Mouse (Mus musculus) 416B (cell line): ENCODE results near the gene Fas.

Experiments
- DNase-seq: peaks from one replicate; pipeline ENCODE4 v3.0.0; 2011; ENCODE audit warnings: low read depth

Gene Fas

DNA sequence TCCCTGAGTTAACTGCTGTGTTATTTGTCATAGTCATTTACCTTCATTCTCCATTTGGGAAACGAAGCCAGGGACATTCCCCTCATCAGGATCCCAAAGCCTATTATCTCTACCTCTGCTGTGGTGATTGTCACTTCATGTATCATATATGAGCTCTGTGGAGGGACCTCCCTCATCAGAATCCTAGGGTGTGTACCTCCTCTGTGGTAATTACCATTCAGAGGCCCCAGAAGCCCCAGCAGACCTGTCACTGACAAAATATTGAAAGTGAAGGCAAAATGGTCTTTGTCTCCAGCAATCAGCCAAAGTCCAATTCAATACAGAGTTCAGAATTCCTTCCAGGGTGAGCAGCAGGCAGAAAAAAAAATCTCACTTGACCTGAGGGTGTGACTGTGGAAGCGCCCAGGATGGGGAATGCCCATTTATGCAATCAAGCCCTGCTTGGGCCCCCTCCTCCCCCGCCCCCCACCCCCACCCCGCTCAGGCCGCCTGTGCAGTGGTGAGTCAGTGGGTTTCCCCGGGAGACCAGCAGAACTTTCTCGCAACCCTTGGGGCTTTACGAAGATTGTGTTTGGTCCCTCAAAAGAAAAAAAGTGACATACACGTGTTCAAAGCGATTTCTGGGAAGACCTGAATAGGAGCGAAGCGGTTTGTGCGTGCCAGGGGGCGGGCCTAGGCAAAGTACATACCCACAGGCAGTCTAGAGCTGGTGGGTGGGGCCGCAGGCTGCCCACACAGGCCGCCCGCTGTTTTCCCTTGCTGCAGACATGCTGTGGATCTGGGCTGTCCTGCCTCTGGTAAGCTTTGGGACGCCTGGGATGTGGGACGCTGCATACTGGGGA is at the start of gene Fas:
Gene Fas, plus strand, starts transcription at position 719 of the 842 bp plus-strand sequence.
- DNase-seq: no peak

DNA sequence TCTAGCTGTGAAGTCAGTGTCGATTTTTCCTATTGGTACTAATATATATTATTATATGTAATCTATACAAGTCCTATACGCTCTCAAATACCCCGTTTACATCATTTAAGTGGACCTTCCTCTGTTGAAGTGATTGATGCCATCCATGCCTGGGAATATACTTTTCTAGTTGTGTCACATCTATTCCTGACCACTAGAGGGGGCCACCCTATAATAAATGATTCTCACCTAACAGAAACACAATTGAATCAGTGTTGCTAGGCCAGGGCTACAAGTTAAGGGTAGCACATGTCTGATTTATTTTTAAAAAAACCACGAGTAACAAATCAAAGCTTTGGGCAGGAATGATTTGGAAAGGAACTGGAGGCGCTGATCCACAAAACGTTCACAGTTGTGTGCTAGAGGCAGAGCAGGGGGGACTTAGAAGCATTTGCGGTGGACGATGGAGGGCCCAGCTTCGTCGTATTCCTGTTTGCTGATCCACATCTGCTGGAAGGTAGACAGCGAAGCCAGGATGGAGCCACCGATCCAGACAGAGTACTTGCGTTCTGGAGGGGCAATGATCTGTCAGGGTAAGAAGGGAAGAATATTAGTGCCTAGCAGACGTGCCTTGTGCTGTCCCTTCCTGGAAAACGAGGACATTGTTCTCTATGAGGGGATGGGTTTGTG is 49.1 kb upstream of the Fas start:
- peak; percentile 45 for DNase-seq

DNA sequence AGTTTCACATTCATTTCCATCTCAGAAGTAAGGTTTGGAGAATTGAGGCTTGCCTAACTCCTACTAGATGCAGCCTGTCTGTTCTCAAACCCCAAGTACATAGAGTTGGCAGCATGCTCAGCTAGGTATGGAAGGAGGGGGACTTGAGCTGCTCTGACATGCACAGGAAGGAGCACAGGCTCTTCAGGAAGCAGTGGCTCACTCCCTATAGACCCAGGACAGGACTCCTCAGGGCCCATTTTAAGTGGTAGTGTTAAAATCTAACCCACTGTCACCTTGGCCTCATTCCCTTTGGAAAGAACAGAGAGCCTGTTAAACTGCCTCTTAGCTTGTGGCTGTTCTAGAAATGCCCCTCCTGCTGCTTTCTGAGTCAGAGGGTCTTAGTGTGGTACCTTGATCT is 47.5 kb upstream of the Fas start:
- no peak for DNase-seq

DNA sequence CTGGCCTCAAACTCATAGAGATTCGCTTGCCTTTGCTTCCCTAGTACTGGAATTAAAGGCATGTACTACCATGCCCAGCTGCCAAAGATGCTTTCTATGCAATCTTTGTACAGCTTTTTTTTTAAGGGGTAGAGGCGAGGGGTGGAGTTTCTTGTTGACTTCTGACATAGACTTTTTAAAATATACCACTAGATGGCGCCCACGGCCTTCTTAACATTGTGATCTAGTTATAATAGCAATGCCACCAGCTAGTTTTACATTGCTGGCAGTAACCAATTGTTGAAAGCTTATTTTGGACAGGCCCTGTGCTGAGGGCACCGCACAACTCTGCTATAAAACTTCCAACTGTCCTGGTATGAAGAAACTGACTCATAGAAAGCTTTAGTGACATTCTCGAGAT is 46.4 kb upstream of the Fas start:
- peak; percentile 85 for DNase-seq

DNA sequence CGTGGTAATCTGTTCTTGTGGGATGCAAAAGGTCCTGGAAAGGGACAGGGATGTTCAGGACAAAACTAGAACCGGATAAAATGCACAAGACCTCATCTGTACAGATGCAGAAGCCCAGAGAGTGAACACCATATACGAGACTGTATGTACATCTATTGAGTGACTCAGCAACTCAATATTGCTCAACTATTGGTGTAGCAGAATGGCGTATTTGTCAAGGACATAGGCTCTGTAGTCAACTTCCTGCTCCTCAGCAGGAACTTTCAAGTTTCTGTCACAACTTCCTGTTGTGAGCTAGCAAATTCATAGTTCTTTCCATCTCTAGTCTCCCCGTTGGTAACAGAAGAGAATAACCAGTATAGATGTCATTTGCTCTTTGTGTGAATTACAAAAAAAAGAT is 41.9 kb upstream of the Fas start:
- peak; percentile 89 for DNase-seq

DNA sequence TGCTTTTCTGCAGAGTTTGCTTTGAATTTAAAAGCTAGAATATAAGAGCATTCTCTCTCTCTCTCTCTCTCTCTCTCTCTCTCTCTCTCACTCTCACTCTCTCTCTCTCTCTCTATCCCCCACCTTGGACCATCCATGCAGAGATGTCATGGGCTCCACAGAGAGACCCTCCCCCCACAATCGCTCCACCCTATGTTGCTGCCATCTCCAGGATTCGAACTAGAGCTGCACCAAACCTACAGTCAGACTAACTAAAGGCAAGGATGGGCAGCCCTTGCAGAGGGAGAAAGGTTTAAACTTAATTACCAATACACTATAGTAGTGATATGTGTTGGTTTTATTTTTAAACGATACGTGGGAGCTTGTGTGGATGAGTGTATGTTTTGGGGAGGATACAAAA is 39.8 kb upstream of the Fas start:
- DNase-seq: no peak

DNA sequence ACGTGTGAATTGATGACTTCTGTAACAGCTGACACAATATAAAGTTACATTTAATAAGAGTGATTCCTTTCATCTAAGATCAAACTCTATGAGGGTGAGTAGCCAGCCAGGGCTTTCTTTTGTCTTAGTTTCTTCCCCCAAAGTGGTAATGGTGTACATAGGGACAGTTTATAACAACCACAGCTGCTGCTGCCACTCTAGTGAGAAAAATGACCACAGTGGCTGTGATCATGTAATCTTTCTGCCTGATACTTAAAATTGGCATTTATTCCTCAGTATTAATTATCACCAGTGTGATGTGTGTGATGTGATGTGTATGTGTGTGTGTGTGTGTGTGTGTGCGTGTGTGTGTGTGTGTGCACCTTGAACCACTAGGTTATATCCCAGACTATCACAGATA is 38.6 kb upstream of the Fas start:
- DNase-seq: no peak

DNA sequence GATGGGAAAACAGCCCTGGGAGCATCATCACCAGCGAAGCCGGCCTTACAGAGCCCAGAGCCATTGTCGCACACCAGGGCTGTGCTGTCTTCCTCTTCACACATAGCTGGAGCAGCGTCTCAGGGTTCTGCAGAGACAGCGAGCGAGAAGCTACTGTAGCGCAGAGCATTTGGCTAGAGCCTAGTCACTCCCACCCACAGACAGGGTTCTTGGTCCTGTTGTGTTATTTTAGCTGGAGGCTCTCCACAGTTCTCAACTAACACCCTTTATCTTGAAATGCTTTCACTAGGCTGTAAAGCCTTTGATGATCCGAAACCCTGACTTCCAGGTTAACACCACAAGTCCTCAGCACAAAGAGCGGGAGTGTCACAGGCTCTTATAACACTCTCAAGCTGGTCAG is 38.0 kb upstream of the Fas start:
- no peak for DNase-seq

DNA sequence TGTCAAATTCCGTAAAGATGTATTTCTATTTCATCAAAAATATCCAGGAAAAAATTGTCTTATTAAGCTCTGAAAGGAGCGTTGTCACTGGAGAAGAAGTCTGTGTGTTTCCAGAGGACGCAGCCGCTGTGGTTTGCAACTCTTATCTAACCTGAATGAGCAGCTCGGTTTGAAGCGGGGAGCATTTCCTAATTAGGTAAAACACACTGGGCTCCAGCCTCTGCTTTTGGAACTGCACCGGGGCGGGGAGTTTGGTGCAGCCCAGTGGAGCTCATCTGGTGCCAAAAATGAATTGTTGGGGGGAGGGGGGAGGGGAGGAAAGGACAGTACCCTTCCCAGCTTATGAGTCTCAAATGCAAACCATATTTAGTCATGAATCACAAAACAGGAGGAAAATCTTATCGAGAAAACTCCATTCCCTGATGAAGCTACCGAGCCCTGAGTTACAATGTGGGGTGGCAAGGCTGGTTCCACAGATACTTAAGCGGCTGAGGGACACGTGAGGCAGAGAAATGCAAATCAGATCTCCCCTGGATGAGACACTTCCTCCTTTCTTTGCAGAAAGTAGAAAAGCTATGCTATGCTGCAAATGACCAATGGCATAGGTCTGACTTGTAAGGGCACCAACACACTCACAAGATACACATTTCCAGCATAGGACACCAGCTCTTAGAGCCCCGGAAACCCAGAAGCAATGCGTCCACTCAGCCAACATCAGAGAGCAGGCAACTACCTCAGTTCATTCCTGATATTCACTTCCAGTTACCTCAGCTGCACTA is 36.2 kb upstream of the Fas start:
- DNase-seq: peak; percentile 27

DNA sequence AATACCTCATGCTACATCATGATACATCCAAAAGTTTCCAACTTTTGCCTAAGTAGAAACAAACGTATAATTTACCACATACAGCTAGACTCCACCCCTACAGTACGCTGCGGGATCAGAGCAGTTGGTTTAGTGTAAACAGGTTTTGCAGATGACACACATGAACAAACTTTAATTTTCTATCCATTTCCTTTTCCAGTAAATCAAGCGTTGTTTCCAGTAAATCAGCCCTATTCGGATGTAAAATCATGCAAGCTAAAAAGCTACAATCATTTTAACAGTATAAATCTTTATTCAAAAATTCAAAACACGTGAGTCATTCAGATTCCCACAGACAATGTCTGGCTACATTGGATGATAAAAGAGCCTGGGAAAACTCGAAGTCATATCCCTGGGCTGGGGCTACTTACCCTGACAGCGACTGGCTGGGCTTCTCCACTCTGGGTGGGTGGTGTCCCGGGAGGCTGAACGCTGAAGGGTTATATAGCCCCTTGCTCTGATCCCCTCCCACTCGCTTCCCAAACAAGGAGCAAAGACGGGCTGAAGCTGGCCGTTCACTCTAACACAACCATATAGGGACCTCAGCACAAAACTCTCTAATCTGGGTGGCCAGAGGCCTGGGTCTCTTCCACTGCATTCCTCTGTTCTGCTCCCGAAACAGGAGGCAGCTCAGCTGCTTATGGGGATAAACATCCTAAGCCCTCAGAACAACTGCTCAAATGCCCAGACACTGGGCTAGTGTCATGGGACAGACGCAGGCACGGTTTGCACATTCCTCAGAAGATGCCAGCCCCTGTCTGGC is 35.4 kb upstream of the Fas start, which contains the start of gene Acta2:
Gene Acta2, minus strand, starts transcription at position 711 of the 802 bp plus-strand sequence.
- DNase-seq: no peak

DNA sequence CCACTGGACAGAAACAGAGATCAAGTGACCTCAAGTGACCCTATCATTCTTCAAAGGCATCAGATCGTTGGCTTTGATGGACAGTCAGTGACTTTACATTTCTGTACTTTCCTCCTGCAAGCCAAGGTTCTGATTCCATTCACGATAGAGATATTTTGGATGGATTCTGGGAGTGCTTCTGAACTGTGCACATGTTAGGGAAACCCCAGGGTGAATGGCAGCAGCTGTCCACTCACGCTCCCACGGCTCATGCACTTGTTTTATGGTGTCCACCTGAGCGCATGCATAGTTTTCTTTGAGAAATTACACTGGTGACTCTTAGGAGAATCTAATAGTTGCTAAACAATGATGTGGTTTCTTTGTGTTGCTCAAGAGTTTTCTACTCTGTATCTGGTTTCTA is 34.3 kb upstream of the Fas start:
- DNase-seq: no peak

DNA sequence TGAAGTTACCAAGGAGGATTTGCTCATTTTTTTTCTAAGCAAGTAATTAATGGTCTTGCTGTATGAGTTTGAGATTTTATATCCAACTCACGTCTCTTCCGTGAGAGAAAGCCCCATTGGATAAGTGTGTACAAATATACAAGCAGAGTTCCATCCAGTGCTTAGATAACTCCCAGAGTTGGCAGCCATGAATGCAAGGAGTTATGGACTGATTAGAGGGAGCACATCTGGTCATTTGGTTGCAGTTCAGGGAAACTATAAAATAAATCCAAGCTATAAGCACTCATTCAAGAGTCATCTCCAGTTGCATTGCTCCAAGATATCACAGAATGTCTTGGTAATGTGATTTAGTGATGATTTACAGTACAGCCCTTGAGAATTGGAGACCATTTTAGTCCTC is 33.5 kb upstream of the Fas start:
- DNase-seq: no peak

DNA sequence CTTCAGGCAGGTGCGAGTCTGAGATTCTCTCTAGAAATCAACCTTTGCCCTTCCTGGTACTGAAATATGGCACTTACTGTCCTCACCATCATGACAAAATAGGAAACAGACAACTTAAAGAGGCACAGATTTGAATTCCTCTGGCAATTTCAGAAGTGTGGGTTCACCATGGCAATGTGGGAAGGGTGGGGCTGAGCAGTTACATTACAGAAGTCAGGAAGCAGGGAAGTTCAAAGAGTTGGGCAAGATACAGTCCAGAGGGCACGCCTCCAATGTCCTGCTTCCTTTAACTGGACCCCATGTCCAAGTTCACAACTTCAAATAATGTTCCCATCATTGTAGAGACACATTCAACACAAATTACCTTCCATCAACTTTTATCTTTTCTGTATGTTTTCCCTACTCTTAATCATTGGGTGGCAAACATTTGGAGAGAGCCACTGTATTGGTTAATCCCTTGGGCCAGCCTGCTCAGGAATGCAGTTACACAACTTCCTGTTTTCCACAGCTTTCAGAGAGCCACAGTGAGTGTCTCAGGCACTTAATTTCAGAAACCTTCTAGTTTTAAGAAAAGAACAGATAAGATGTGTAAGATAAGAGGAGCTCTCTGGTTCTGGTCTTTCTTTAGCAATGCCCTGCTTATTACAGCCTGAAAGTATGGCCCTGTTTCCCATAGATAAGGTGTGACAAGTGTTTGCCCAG is 28.0 kb upstream of the Fas start:
- DNase-seq: peak; percentile 35

DNA sequence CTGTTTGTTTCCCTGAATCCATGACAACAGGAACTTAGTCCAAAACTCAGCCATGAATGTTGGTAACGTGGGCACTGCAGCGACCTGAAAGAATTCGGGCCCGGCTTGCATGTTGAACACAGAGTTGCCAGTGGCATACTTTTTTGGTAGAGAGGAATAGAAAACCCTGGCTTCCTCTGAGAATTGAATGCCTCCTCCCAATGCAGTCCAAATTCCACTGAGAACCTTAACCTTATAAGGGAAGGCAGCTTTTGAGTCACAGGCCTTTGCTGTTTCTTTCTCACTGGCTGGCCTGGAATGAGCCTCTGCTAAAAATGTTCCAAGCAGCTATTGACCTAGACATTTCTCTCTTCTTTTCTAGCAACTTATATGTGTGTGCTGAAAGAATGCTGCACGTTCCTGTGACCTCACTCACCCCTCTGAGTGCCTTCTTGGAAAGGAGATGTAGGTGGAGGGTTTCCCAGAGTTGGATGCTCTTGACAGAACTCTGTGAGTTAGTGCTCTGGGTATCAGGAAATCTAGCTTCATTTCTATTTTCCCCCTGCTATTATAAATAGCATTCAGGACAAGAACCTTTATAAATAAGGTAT is 24.8 kb upstream of the Fas start:
- no peak for DNase-seq

DNA sequence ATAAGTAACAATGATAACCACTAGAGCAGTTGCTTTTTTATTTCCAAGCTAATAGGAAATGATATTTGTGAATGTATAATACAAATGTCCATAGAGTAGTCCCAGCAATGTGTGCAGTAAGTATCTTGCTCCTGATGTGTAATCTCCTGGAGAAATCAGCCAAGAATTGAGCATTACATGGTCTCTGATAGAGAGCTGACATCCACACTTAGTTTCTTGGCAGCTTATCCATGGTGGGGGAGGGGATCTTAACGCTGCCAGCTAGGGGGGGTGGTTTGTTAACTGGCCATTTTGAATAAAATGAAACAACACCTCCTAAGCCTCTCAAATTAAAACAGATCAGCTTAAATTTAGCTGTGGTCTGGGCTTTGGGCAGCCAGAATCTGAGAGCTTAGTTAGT is 21.5 kb upstream of the Fas start:
- no peak for DNase-seq

DNA sequence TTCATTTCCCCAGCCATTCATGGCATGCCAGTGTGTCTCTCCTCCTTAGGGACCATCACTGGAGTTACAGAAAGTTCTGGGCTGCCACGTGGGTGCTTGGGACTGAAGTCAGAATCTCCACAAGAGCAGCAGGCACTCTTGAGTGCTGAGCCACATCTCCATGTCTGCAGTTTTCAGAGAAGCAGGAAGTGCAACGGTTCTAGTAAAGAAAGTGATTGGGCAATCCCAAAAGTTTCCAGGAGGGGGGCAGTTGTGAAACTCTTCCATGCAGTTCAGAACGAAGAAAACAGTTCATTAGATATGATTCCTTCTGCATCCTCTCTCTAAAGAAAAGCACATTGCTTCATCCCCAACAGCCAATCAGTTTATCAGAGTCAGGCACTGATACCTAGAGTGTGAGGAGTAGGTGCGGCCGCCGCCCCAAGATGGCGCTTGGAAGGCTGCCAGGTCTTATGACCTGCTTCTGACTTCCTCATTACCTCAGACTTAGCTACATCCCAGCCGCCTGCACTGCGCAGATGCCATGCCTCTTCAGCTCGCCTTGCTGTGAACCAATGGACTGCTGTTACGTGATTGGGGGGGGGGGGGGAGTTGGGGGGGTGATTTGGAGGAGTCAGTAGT is 20.2 kb upstream of the Fas start:
- DNase-seq: peak; percentile 67

DNA sequence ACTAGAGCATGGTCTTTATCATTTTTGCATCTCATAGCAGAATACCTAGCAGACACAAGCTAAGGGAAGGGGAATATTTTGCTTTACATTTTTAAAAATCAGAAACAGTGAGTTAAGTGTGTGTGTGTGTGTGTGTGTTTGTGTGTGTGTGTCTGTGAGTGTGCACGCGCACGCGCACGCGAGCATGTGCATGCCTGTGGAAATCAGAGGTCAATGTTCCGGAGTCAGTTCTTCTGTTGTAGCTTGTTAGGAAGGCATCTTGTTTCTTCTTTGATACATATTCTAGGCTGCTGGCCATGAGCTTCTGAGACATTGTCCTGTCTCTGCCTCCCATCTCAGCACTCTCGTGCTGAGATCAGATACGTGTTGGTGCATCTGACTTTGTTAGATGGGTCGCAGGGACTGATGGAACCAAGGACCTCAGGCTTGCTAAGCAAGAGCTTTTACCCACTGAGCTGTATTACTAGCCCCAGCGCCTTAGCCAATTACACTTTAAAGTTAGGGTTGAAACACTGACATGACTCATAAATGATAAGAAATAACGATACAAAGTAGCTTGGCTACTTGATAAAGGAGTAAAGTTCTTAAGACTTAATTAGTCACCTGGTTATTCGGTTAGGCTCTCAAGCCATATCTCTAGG is 19.5 kb upstream of the Fas start:
- no peak for DNase-seq

DNA sequence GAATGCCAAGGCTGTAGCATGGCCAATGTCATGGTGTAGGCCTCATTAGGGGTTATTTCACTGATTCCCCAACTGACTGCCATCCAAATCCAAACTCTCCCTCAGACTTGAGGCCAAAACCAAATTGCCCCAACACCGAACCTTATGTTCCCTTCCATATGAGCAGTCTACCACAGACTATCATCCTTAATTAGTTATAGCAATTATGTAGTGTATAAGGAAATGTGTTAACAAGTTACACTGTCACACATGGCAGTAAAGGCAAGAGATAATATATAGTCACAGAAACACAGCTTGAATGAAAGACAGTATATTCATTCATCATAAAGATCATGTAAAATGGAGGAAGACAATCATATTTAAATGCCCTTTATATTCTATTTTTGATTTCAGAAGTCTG is 17.4 kb upstream of the Fas start:
- no peak for DNase-seq

DNA sequence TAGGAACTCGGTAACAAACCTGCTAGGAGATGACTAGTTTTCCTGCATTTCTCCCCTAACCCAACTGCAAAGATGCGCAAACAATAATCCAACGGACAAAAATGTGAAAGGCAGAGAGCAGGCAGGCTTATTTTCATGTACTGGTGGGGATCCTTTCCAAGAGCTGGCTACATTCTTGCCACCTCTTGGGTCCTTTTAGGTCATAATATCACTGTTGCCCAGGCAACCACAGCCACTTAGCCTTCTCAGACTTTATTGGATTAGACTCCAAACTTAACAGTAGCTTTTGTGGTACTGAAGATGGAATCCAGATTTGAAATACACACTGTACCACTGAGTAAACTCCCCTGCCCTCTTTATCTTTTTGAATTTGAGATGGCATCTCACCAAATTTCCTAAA is 12.4 kb upstream of the Fas start:
- no peak for DNase-seq

DNA sequence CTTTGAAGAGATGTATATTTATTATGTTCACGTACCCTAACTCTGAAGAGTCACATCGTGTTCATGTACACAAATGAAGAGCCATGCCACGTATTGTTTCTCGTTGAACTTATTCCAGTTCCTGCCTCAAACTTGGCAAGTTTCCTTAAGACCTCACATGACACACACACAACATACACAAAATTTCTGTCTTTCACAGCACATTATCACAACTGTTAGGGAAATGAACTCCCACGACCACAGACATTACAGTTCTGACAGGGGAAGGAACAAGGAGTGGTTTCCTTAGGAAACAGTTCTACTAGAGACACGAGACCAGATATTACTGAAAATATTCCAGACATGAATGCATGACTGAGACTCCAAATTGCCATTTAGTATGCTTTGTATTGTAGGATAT is 6.9 kb upstream of the Fas start:
- no peak for DNase-seq
